Mouse (Mus musculus): ENCODE measurements at regions not wholly inside any gene's neighbourhood (a gene's known extent, or its start where the extent isn't known, plus 50 kb on each side); places are given as distances from the start of the nearest gene placed in this dataset.

DNA sequence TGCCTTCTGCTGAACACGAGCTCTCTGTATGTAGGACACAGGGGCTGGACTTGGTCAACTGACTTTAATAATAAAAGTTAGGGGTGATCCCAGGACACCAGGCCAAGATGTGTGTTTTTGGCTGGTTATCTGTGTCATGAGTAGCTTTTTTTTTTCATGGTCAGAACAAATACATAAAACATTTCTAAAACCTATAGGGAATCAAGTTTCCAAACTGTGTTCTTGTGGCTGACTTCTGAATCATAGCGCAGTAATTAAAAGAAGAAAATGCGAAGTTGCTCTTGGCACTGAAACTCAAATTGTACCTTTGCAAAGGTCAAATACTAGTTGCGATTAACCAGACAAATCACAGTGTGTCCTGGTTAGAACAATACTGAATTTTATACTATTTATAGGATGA lies 189.5 kb upstream of the Maf start:
- H3K9me3 ChIP-seq = peaks cover 10% of the 10 kb centered on the region; the same call in 1 of the 2 replicates
- H3K27me3 ChIP-seq (replicated peaks) = no peaks in the 10 kb centered on the region
- TF ChIP-seq GATA1 (IDR thresholded peaks at IDR 0.05; ENCODE audit: borderline replicate concordance, low read length) (no peak), FLI1 (IDR thresholded peaks at IDR 0.05; ENCODE audit: low read length) (no peak)

DNA sequence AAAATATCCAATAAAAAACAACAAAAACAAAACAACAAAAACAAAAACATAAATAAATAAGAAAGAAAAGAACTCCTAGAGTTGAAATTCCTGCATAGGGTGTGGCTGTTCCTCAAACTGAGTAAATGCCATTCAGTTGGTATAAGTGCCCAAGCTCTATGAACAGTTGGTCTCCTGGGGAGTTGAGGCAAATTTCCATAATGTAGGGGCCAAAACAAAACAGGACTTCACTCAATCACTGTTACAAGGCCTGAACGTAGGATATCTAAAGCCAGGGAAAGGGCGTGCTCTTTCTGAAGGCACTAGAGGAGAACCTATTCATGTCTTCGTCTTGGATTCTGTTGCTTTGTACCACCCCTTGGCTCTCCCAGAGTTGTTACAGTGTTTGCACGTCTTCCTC lies 188.5 kb upstream of the Maf start:
- Histone ChIP-seq H3K36me3 (replicated peaks; ENCODE audit: low read length) (no peaks in the 10 kb centered on the region), H3K4me1 (no peaks in the 10 kb centered on the region), H3K4me3 (replicated peaks) (no peak overlapping the region), H3K27me3 (replicated peaks) (no peaks in the 10 kb centered on the region), H3K9me3 (peaks cover 9% of the 10 kb centered on the region; the same call in 1 of the 2 replicates)
- TF ChIP-seq FLI1 (IDR thresholded peaks at IDR 0.05; ENCODE audit: low read length) (no peak), GATA1 (IDR thresholded peaks at IDR 0.05; ENCODE audit: borderline replicate concordance, low read length) (no peak)

More for the DNA sequence above, 189.5 kb upstream of the Maf start:
- Histone ChIP-seq H3K4me1 (no peaks in the 10 kb centered on the region), H3K4me3 (replicated peaks) (no peak overlapping the region), H3K36me3 (replicated peaks; ENCODE audit: low read length) (no peaks in the 10 kb centered on the region)

DNA sequence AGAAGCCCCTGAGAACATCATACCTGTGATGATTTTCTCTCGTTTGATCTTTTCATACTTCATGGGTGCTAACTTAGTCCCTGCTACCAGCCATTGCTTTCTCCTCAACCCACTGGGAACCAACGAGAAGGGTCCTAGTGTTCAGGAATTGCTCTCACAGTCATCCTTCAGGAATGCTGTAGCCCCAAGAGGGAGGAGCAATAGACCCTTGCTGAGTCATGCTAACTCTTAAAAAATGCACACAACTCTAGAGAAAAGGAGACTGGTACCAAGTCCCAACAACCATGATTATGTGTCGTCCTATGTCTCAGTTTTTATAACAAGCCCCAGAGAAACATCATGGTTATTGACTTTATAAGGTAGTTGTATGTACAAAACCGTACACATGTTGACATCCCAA lies 180.7 kb upstream of the Maf start:
- no peaks in the 10 kb centered on the region for H3K36me3 ChIP-seq (replicated peaks; ENCODE audit: low read length)
- no peak overlapping the region for H3K4me3 ChIP-seq (replicated peaks)
- no peaks in the 10 kb centered on the region for H3K4me1 ChIP-seq
- no peaks in the 10 kb centered on the region for H3K27me3 ChIP-seq (replicated peaks)
- 0 out of 2 replicates have a peak, but pooled peaks cover 3% of the 10 kb centered on the region for H3K9me3 ChIP-seq
- TF ChIP-seq GATA1 (IDR thresholded peaks at IDR 0.05; ENCODE audit: borderline replicate concordance, low read length) (no peak), FLI1 (IDR thresholded peaks at IDR 0.05; ENCODE audit: low read length) (no peak)

DNA sequence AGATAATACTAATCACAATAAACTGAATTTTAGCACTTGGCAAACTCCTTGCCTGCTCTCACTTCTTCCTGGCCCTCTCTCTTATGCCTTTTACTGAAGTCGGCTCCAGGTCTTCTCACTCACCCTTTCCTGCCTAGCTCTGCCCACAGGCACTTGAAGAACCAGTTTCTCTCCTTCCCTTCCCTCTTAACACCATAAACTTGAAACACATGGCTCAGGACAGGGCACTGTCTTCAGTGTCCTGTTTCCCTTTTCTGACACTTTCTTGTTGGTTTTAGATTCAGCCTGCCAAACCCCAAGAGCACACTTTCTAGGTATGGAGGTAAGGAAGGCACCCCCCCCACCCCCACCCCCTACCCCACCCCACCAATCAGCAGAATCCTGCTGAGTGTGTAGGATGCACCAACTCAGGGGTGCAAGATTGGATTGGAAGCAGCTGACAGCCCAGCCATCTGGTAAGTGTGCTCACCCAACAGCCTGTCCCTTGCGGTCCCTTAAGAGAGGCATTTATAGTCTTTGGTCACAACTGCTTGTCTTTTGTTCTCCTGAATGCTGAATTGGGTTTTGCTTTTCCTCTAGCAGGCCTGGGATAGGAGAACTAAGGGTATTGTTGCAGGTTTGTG lies 177.6 kb upstream of the Maf start:
- no peak for TF ChIP-seq GATA1 (IDR thresholded peaks at IDR 0.05; ENCODE audit: borderline replicate concordance, low read length)
- TF ChIP-seq FLI1 (IDR thresholded peaks at IDR 0.05; ENCODE audit: low read length) = no peak
- no peaks in the 10 kb centered on the region for H3K4me1 ChIP-seq
- no peak overlapping the region for H3K4me3 ChIP-seq (replicated peaks)
- 0 out of 2 replicates have a peak, but pooled peaks cover 3% of the 10 kb centered on the region for H3K9me3 ChIP-seq
- H3K36me3 ChIP-seq (replicated peaks; ENCODE audit: low read length) = no peaks in the 10 kb centered on the region
- H3K27me3 ChIP-seq (replicated peaks) = no peaks in the 10 kb centered on the region

GRCm38 (mm10) chr8:115883808-115884207 lies 176.2 kb upstream of the Maf start:
- TF ChIP-seq GATA1 (IDR thresholded peaks at IDR 0.05; ENCODE audit: borderline replicate concordance, low read length) (no peak), FLI1 (IDR thresholded peaks at IDR 0.05; ENCODE audit: low read length) (no peak)

DNA sequence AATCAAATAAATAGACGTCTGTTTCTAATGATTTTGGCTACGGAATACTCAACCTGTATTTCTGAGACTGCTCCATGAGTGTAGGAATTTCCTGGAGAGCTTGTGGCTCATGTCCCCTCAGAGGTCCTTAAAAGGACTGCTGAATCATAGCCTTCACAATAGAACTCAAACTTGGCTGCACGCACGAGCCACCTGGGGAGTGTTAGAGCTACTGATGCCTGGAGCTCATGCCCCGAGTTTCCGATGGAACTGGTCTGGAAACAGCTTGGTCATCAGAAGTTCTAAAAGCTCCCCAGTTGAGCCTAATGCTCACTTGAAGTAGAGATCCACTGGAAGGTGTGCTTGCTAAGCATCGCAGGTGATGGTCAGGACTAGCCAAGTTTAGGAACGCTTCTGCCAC lies 174.3 kb upstream of the Maf start:
- Histone ChIP-seq H3K9me3 (0 out of 2 replicates have a peak, but pooled peaks cover 3% of the 10 kb centered on the region), H3K4me1 (no peaks in the 10 kb centered on the region), H3K27me3 (replicated peaks) (no peaks in the 10 kb centered on the region), H3K4me3 (replicated peaks) (no peak overlapping the region), H3K36me3 (replicated peaks; ENCODE audit: low read length) (no peaks in the 10 kb centered on the region)
- TF ChIP-seq FLI1 (IDR thresholded peaks at IDR 0.05; ENCODE audit: low read length) (no peak), GATA1 (IDR thresholded peaks at IDR 0.05; ENCODE audit: borderline replicate concordance, low read length) (no peak)

More at GRCm38 (mm10) chr8:115883808-115884207, 176.2 kb upstream of the Maf start:
- H3K4me3 ChIP-seq (replicated peaks) = no peak overlapping the region
- H3K27me3 ChIP-seq (replicated peaks) = no peaks in the 10 kb centered on the region
- no peaks in the 10 kb centered on the region for H3K4me1 ChIP-seq
- no peaks in the 10 kb centered on the region for H3K36me3 ChIP-seq (replicated peaks; ENCODE audit: low read length)
- H3K9me3 ChIP-seq = 0 out of 2 replicates have a peak, but pooled peaks cover 3% of the 10 kb centered on the region

- no peak overlapping the region for H3K4me3 ChIP-seq (replicated peaks)
- TF ChIP-seq GATA1 (IDR thresholded peaks at IDR 0.05; ENCODE audit: borderline replicate concordance, low read length) (no peak), FLI1 (IDR thresholded peaks at IDR 0.05; ENCODE audit: low read length) (no peak)
These were observed 167.2 kb upstream of the Maf start for GRCm38 (mm10) chr8:115874789-115875188.

GRCm38 (mm10) chr8:115871381-115871780 lies 163.8 kb upstream of the Maf start:
- Histone ChIP-seq H3K4me3 (replicated peaks) (no peak overlapping the region), H3K27me3 (replicated peaks) (no peaks in the 10 kb centered on the region), H3K4me1 (no peaks in the 10 kb centered on the region), H3K9me3 (peaks cover 12% of the 10 kb centered on the region; the same call in 1 of the 2 replicates), H3K36me3 (replicated peaks; ENCODE audit: low read length) (no peaks in the 10 kb centered on the region)
- TF ChIP-seq FLI1 (IDR thresholded peaks at IDR 0.05; ENCODE audit: low read length) = no peak
- no peak for TF ChIP-seq GATA1 (IDR thresholded peaks at IDR 0.05; ENCODE audit: borderline replicate concordance, low read length)

More at GRCm38 (mm10) chr8:115874789-115875188, 167.2 kb upstream of the Maf start:
- Histone ChIP-seq H3K36me3 (replicated peaks; ENCODE audit: low read length) (no peaks in the 10 kb centered on the region), H3K9me3 (0 out of 2 replicates have a peak, but pooled peaks cover 5% of the 10 kb centered on the region), H3K4me1 (no peaks in the 10 kb centered on the region), H3K27me3 (replicated peaks) (no peaks in the 10 kb centered on the region)

DNA sequence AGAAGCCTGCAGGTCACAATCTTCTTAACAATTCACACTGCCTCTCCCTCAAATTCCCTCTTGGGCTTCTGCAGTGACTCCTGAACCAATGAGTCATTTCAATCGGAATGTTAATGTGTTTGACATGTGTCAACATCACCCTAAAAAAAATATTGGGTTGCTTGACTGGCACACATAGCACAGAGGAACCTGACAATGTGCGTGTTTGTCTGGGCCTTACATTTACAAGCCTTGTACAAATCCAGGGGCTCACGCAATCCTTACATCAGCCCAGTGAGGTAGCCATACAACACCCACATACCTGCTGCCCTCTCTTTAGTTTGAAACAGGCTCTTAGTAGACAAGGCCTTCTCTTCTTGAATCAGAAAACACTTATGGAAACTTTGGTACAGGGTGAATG lies 153.8 kb upstream of the Maf start:
- Histone ChIP-seq H3K27me3 (replicated peaks) (no peaks in the 10 kb centered on the region), H3K36me3 (replicated peaks; ENCODE audit: low read length) (no peaks in the 10 kb centered on the region), H3K4me1 (no peaks in the 10 kb centered on the region), H3K9me3 (peaks cover 7% of the 10 kb centered on the region), H3K4me3 (replicated peaks) (no peak overlapping the region)
- TF ChIP-seq GATA1 (IDR thresholded peaks at IDR 0.05; ENCODE audit: borderline replicate concordance, low read length) (no peak), FLI1 (IDR thresholded peaks at IDR 0.05; ENCODE audit: low read length) (no peak)

- Histone ChIP-seq H3K27me3 (replicated peaks) (no peaks in the 10 kb centered on the region), H3K36me3 (replicated peaks; ENCODE audit: low read length) (no peaks in the 10 kb centered on the region), H3K4me3 (replicated peaks) (no peak overlapping the region), H3K9me3 (peaks cover 7% of the 10 kb centered on the region), H3K4me1 (no peaks in the 10 kb centered on the region)
- TF ChIP-seq FLI1 (IDR thresholded peaks at IDR 0.05; ENCODE audit: low read length) = no peak
- no peak for TF ChIP-seq GATA1 (IDR thresholded peaks at IDR 0.05; ENCODE audit: borderline replicate concordance, low read length)
These were observed 151.8 kb upstream of the Maf start for GRCm38 (mm10) chr8:115859406-115859805.
